Mouse (Mus musculus) heart, postnatal 10 days (tissue): ENCODE measurements around the gene Pi4k2b. TPM values are rescaled to one million over a fixed set of nuclear protein-coding genes. Genes with fewer than 3 reads are reported as not detected.

Source experiments
- total RNA-seq, 2 experiments: library from RNA; stranded (reverse); gene quantifications; 2 replicates each; pipeline ENCODE4 v1.2.3; 2021

The Pi4k2b gene
- total RNA-seq, 2 experiments from 2014 or later = 4.4 to 4.8 TPM

Other genes with a start within 250 kb of the Pi4k2b start
- 1 to 10 TPM; 1.3 to 1.4 TPM for gene Lgi2, start 175.1 kb upstream of the Pi4k2b start, total RNA-seq
- gene Sepsecs, start 71.9 kb upstream of the Pi4k2b start, total RNA-seq = 10 to 100 TPM in 1 of 2 experiments, 1 to 10 TPM in 1; 9.5 to 10.2 TPM
- 1 to 10 TPM; 6.3 to 7.8 TPM for gene Zcchc4, start 33.8 kb downstream of the Pi4k2b start, total RNA-seq
- gene Anapc4, start 92.4 kb downstream of the Pi4k2b start, total RNA-seq = 10 to 100 TPM; 48.4 to 48.6 TPM